Mouse (Mus musculus): Measurements from ENCODE around the gene Stk11ip.

Gene Stk11ip

DNA sequence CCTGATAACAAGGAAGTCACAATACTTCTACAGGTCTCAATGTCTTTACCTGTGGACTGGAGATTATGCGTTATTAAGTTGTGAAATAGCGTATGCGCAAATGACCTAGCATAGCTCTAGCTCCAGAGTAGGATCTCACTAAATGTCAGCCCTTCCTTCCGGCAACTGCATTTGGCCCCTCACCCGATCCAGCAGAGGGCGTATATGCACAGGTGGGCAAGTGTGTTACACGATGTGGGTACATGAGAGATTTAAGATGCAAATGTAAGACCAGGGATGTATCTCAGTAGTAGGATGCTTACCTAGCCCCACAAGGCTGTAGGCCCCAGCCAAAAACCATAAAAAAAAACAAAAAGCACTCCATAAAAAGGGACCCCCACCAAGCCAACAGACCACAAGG is 21.9 kb upstream of the Stk11ip start:
- TF ChIP-seq CTCF (conservative IDR thresholded peaks at IDR 0.05; ENCODE audit: low read length), result peak; percentile 51
- no peak for TF ChIP-seq POU5F1 (IDR thresholded peaks at IDR 0.05; ENCODE audit: borderline replicate concordance, low read length)
- no peak for TF ChIP-seq NANOG (IDR thresholded peaks at IDR 0.05; ENCODE audit: borderline replicate concordance, low read length)
- H3K4me3 ChIP-seq (replicated peaks; ENCODE audit: low read length), result no peak overlapping the region

DNA sequence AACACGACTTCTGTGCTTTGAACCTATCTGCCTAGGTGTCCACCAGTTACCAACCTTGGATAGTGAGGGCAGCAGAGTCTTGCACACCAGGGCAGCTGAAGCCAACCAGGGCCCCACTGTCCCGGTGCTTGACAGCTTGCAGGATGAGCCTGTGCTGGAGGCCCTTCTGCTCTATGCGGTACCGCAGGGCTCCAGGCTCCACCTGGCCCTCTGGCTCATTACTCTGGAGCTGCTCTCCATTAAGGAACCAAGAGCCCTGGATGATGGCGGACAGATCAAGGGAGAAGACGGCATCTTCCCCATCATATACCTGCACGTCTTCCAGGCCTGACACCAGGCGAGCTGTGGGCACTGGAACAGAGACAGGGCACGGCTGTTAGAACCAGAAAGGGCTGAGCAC is 19.4 kb upstream of the Stk11ip start:
- TF ChIP-seq POU5F1 (IDR thresholded peaks at IDR 0.05; ENCODE audit: borderline replicate concordance, low read length) (no peak), CTCF (conservative IDR thresholded peaks at IDR 0.05; ENCODE audit: low read length) (no peak), NANOG (IDR thresholded peaks at IDR 0.05; ENCODE audit: borderline replicate concordance, low read length) (no peak)
- Histone ChIP-seq H3K4me1 (replicated peaks; ENCODE audit: low read depth, low read length) (peaks cover 54% of the 10 kb centered on the region), H3K4me3 (replicated peaks; ENCODE audit: low read length) (no peak overlapping the region), H3K36me3 (ENCODE audit: insufficient read depth, low read length) (peaks cover 57% of the 10 kb centered on the region), H3K9me3 (ENCODE audit: low read length) (no peaks in the 10 kb centered on the region), H3K27me3 (ENCODE audit: insufficient read depth, low read length) (peaks cover 35% of the 10 kb centered on the region)

More for the DNA sequence above, 21.9 kb upstream of the Stk11ip start:
- Histone ChIP-seq H3K9me3 (ENCODE audit: low read length) (no peaks in the 10 kb centered on the region), H3K27me3 (ENCODE audit: insufficient read depth, low read length) (peaks cover 17% of the 10 kb centered on the region), H3K4me1 (replicated peaks; ENCODE audit: low read depth, low read length) (peaks cover 64% of the 10 kb centered on the region), H3K36me3 (ENCODE audit: insufficient read depth, low read length) (peaks cover 70% of the 10 kb centered on the region)

DNA sequence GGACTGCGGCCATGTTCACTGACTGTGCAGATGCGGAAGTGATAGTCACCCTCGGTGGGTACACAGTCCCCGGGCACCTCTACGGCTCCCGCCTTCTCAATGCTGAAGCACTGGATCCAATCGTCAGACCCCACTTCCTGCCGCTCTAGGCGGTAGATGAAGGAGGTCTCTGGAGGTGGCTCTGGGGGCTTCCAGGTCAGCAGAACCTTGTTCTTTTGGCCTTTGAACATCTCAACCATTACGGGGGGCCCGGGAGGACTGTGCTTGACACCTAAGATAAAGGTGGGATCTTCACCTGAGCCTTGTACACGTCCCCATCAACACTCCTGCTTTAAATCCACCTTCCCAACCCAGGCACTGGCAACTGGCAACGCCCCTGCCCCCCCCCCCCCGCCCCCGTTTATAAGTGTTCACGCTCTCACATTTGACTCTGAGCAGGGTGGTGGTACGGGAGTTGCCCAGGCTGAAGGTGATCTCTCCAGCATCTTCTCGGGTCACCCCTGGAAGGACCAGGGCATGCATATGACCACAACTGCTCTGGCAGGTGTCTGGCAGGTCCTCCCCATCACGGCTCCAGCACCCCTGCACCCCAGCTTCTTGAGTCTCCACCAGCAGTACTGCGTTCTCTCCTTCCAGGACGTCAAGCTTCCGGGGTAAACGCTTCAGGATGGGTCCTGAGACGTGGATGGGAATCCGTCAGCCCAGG is 18.2 kb upstream of the Stk11ip start:
- peak overlapping the region; percentile 86 for H3K4me3 ChIP-seq (replicated peaks; ENCODE audit: low read length)
- H3K9me3 ChIP-seq (ENCODE audit: low read length), result no peaks in the 10 kb centered on the region
- TF ChIP-seq POU5F1 (IDR thresholded peaks at IDR 0.05; ENCODE audit: borderline replicate concordance, low read length) (no peak), CTCF (conservative IDR thresholded peaks at IDR 0.05; ENCODE audit: low read length) (no peak)
- peaks cover 52% of the 10 kb centered on the region for H3K36me3 ChIP-seq (ENCODE audit: insufficient read depth, low read length)
- H3K27me3 ChIP-seq (ENCODE audit: insufficient read depth, low read length), result peaks cover 47% of the 10 kb centered on the region
- peaks cover 64% of the 10 kb centered on the region for H3K4me1 ChIP-seq (replicated peaks; ENCODE audit: low read depth, low read length)

DNA sequence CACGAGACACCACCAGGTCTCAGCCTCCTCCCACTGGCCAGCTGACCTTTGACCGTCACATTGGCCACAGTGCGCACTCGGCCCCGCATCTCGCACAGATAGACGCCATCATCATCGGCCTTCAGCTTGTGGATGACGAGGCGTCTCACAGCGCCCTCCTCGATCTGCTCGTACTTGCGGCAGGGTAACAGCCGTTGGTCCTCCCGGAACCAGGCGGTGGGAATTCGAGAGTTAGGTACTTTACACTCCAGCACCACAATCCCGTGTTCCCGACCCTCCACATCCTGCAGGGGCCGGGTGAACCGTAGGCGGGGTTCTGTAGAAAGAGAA is 17.7 kb upstream of the Stk11ip start:
- H3K36me3 ChIP-seq (ENCODE audit: insufficient read depth, low read length), result peaks cover 47% of the 10 kb centered on the region
- peaks cover 48% of the 10 kb centered on the region for H3K27me3 ChIP-seq (ENCODE audit: insufficient read depth, low read length)
- peaks cover 69% of the 10 kb centered on the region for H3K4me1 ChIP-seq (replicated peaks; ENCODE audit: low read depth, low read length)
- peak overlapping the region; percentile 86 for H3K4me3 ChIP-seq (replicated peaks; ENCODE audit: low read length)
- no peaks in the 10 kb centered on the region for H3K9me3 ChIP-seq (ENCODE audit: low read length)
- TF ChIP-seq POU5F1 (IDR thresholded peaks at IDR 0.05; ENCODE audit: borderline replicate concordance, low read length) (no peak), NANOG (IDR thresholded peaks at IDR 0.05; ENCODE audit: borderline replicate concordance, low read length) (no peak), CTCF (conservative IDR thresholded peaks at IDR 0.05; ENCODE audit: low read length) (no peak)

DNA sequence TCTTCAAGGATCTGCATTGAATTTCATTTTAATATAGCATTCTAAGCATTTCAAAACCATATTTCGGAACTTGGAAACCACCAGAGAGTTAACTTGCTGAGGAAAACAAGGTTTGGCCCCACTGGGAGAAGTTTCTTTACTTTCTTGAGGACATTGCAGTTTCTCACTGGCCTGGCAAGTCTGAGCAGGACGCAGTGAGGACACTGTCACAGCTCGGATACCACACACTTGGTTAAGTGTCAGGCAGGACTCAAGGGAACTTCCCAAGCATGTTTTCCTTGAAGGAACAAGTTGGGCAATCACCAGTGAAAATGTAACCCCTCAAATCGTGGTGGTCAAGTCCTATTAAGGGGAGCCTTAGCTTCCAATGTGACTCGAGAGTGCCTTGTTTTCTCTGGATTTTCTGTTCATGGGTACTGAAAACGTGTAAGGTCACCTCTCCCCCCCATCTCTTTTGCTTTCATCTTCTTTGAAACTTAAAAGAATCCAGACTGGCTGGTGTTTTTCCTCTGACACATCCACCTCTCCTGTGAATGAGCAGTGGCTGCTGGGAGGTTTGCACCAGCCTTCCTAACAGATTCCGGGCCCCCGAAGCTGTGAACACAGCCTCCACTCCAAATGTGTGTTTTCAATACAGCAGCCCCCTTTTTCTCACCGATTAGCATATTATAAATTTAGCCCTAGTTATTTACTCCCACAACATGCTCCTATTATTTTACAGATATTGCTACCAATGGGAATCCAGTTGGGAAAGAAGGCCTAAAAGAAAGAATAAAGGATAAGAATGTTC is 16.9 kb upstream of the Stk11ip start:
- Histone ChIP-seq H3K36me3 (ENCODE audit: insufficient read depth, low read length) (peaks cover 39% of the 10 kb centered on the region), H3K4me3 (replicated peaks; ENCODE audit: low read length) (peak overlapping the region; percentile 86), H3K27me3 (ENCODE audit: insufficient read depth, low read length) (peaks cover 52% of the 10 kb centered on the region), H3K4me1 (replicated peaks; ENCODE audit: low read depth, low read length) (peaks cover 73% of the 10 kb centered on the region), H3K9me3 (ENCODE audit: low read length) (no peaks in the 10 kb centered on the region)
- TF ChIP-seq POU5F1 (IDR thresholded peaks at IDR 0.05; ENCODE audit: borderline replicate concordance, low read length) (no peak), NANOG (IDR thresholded peaks at IDR 0.05; ENCODE audit: borderline replicate concordance, low read length) (no peak), CTCF (conservative IDR thresholded peaks at IDR 0.05; ENCODE audit: low read length) (no peak)

DNA sequence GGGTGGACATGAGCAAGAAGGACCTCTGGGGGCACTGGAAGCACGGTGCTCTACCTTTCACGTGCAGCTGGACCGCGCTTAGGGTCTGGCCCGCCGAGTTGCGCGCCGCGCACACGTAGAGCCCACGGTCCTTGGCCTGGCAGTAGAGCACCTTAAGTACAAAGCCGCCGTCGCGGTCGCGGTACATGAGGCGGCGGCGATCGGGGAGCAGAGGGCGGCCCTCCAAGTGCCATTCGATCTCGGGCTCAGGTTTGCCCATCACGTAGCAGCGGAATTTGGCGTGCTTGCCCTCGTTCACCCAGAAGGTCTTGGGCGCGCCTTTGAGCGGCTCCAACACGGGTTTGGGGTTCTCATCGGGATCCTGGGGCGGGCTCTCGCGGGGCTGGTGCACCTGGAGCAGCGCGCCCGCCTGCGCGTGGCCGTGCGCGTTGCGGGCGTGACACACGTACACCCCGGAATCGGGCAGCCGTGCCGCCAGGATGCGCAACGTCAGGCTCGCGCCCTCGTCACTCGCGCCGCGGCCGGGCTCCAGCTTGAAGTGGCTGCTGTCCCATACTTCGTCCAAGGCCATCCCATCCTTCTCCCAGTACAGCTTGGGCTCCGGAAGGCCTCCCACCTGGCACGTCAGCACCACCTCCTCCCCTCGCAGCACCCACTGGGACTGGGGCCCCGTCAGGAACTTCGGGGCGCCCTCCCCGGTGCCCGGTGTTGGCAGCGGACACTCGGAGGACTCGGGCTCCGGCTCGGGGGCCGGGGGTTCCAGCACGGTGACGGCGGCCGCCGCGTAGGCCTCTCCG is 16.0 kb upstream of the Stk11ip start:
- no peaks in the 10 kb centered on the region for H3K9me3 ChIP-seq (ENCODE audit: low read length)
- peaks cover 53% of the 10 kb centered on the region for H3K27me3 ChIP-seq (ENCODE audit: insufficient read depth, low read length)
- H3K4me3 ChIP-seq (replicated peaks; ENCODE audit: low read length), result peak overlapping the region; percentile 86
- H3K36me3 ChIP-seq (ENCODE audit: insufficient read depth, low read length), result peaks cover 30% of the 10 kb centered on the region
- peaks cover 75% of the 10 kb centered on the region for H3K4me1 ChIP-seq (replicated peaks; ENCODE audit: low read depth, low read length)
- TF ChIP-seq CTCF (conservative IDR thresholded peaks at IDR 0.05; ENCODE audit: low read length) (no peak), NANOG (IDR thresholded peaks at IDR 0.05; ENCODE audit: borderline replicate concordance, low read length) (no peak), POU5F1 (IDR thresholded peaks at IDR 0.05; ENCODE audit: borderline replicate concordance, low read length) (no peak)

DNA sequence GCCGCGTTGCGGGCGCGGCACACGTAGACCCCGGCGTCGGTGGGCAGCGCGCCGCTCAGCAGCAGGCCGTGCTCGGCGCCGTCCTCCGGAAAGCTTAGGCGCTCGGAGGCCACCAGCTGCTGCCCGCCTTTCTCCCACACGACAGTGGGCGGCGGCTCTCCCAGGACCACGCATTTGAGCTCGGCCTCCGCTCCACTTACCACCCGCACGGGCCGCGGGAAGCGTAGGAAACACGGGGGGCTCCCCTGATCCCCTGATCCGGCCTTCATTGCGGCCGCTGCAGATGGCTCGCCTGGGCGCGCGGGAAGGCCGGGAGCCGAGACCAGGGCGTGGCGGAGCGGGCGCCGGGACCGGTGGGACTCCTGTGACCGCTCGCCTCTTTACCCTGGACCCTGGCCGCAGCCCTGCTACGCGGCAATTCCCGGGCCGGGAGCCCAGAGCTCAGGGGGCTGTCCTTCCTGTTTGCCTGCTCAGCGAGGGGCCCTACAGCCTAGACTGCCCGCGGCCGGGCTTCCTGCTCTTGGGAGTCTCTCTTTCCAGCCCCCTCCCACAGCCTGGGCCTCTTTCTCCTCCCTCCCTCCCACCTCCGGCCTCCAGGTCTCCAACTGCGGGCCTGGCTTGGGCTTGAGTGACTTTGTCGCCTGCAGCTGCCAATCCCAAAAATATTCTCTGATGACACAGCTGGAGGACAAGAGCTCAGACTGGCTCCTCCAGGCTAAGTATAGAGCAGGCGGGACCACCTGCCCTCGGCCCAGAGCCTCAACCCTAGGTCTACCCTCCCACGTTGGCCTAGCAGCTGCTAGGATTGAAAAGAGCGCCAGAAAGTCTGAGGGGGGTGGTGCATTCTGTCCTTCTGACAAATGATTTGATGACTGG is 15.1 kb upstream of the Stk11ip start, which contains the start of gene Obsl1:
Obsl1 (minus strand) TSS at position 497 of the 876 bp plus-strand sequence.
- TF ChIP-seq POU5F1 (IDR thresholded peaks at IDR 0.05; ENCODE audit: borderline replicate concordance, low read length) (no peak), CTCF (conservative IDR thresholded peaks at IDR 0.05; ENCODE audit: low read length) (no peak), NANOG (IDR thresholded peaks at IDR 0.05; ENCODE audit: borderline replicate concordance, low read length) (no peak)
- peaks cover 53% of the 10 kb centered on the region for H3K27me3 ChIP-seq (ENCODE audit: insufficient read depth, low read length)
- peaks cover 83% of the 10 kb centered on the region for H3K4me1 ChIP-seq (replicated peaks; ENCODE audit: low read depth, low read length)
- H3K9me3 ChIP-seq (ENCODE audit: low read length), result no peaks in the 10 kb centered on the region
- H3K36me3 ChIP-seq (ENCODE audit: insufficient read depth, low read length), result peaks cover 22% of the 10 kb centered on the region
- H3K4me3 ChIP-seq (replicated peaks; ENCODE audit: low read length), result peak within 1 kb of the TSS; percentile 86

All from E14TG2a.4 (cell line).